Mouse (Mus musculus): ENCODE data around the gene Kri1. TPM values are rescaled to one million over a fixed set of nuclear protein-coding genes. Genes with fewer than 3 reads are reported as not detected.
"Not testable (repeated sequence)": the region's sequence is repeated elsewhere in the genome, so short reads cannot be mapped to it uniquely, and the experiment has no call there.

Gene Kri1
- polyA plus RNA-seq, 1 experiment = 29.3 TPM

DNA sequence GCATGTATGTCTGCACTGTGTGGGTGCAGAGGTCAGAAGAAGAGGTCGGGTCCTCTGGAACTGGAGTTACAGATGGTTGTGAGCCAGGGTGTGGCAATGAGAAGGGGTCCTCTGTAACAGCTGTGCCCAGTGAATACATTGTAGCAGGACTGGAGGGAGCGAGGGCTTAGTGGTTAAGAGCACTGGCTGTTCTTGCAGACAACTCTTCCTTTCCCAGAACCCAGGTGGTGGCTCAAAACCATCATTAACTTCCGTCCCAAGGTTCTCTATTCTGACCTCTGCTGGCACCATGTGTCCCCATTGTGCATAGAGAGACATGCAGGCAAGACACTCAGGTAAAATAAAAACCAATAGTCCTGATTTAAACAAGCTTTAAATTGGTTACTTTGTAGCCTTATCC, 39.8 kb upstream of the Kri1 start:
- H3ac ChIP-seq (ENCODE audit: control insufficient read depth, insufficient read length, low read depth) = no peak overlapping the region
- no peak for TF ChIP-seq FOSL1 (IDR thresholded peaks at IDR 0.05; ENCODE audit: insufficient read depth, low read length, poor library complexity, severe bottlenecking)
- no peak for TF ChIP-seq CEBPB (IDR thresholded peaks at IDR 0.05; ENCODE audit: low read depth)
- TF ChIP-seq USF1 (IDR thresholded peaks at IDR 0.05; ENCODE audit: low read depth) = no peak
- no peak for TF ChIP-seq CTCF (IDR thresholded peaks at IDR 0.05; ENCODE audit: control insufficient read depth, insufficient read depth, insufficient read length)
- TF ChIP-seq MYOD1 (IDR thresholded peaks at IDR 0.05; ENCODE audit: control insufficient read depth, insufficient read length, low read depth) = no peak
- H3K79me2 ChIP-seq (ENCODE audit: control insufficient read depth, insufficient read depth) = peaks cover 92% of the 10 kb centered on the region
- peaks cover 55% of the 10 kb centered on the region for H3K79me3 ChIP-seq (ENCODE audit: low read depth)
- no peak overlapping the region for H3K4me3 ChIP-seq (ENCODE audit: insufficient read depth, poor library complexity, severe bottlenecking)
- H3K36me3 ChIP-seq (ENCODE audit: control insufficient read depth, insufficient read depth) = no peaks in the 10 kb centered on the region
- H3K27me3 ChIP-seq (ENCODE audit: control insufficient read depth, insufficient read depth, insufficient read length) = no peaks in the 10 kb centered on the region

DNA sequence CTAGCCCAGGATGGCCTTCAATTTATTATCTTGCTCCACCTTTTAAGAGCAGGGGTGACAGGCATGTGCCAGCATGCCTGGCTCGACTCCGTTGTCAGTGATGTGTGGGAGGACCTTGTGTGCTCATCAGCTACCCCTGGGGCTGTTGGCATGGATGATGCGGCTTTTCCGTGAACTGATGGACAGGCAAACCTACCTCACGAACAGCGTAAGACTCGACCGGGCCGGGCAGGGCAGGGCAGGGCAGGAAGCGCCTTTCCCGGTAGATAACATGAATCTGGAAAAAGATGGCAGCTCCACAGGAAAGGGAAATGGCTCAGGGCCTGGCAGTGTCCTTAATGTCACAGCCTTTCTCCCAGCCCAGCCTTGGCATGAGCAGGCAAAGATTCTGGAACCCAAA, 36.5 kb upstream of the Kri1 start:
- Histone ChIP-seq H3K79me3 (ENCODE audit: low read depth) (peaks cover 58% of the 10 kb centered on the region), H3ac (ENCODE audit: control insufficient read depth, insufficient read length, low read depth) (no peak overlapping the region), H3K4me3 (ENCODE audit: insufficient read depth, poor library complexity, severe bottlenecking) (no peak overlapping the region), H3K36me3 (ENCODE audit: control insufficient read depth, insufficient read depth) (no peaks in the 10 kb centered on the region), H3K27me3 (ENCODE audit: control insufficient read depth, insufficient read depth, insufficient read length) (no peaks in the 10 kb centered on the region), H3K79me2 (ENCODE audit: control insufficient read depth, insufficient read depth) (peaks cover 85% of the 10 kb centered on the region)
- no peak for TF ChIP-seq FOSL1 (IDR thresholded peaks at IDR 0.05; ENCODE audit: insufficient read depth, low read length, poor library complexity, severe bottlenecking)

DNA sequence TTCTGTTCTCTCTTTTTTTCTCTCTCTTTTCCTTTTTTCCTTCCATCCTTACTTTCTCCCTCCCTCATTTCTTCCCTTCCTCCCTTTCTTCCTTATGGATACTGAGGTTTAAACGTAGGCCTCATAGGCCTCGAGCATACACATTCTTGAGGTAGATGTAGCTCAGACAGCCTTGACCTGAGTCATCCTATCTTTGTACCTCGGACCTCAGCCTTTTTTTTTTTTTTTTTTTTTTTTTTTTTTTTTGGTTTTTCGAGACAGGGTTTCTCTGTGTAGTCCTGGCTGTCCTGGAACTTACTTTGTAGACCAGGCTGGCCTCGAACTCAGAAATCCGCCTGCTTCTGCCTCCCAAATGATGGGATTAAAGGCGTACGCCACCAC, 35.1 kb upstream of the Kri1 start:
- not testable (repeated sequence) for H3K4me3 ChIP-seq (ENCODE audit: insufficient read depth, poor library complexity, severe bottlenecking); H3K27me3 ChIP-seq (ENCODE audit: control insufficient read depth, insufficient read depth, insufficient read length); H3ac ChIP-seq (ENCODE audit: control insufficient read depth, insufficient read length, low read depth); H3K36me3 ChIP-seq (ENCODE audit: control insufficient read depth, insufficient read depth)
- H3K79me2 ChIP-seq (ENCODE audit: control insufficient read depth, insufficient read depth) = peaks cover 72% of the 10 kb centered on the region
- H3K79me3 ChIP-seq (ENCODE audit: low read depth) = peaks cover 52% of the 10 kb centered on the region

DNA sequence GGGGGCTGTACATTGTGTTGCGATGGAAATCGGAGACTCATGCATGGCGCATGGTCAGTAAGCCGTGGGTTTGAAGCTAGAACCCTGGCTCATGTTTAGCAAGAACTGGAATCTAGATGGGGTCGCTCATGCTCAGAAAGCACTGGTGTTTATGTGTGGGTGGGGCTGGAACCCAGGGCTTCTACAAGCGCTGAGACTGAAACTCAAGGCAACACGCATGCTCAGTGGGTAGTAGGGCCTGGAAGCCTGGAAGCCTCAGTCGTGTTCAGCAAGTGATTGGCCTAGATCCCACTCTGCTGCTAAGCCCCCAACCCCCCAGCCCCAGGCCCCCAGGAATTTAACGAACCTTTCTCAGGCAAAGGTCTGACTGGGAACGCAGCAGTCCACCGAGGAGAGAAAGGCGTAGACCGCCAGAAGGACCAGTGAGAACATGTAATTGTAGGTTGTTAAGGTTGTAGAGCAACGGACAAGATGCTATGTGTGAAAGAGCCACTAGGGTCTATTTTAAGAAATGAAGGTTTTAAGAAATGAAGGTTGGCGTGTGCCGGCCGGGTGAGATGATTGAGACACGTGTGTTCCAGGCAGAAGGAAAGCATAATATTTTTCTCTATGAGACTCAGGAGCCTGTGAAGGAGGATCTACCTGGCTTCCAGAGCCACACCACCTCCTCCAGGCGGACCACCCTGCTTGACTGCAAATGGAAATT, 34.6 kb upstream of the Kri1 start:
- Histone ChIP-seq H3K79me2 (ENCODE audit: control insufficient read depth, insufficient read depth) (peaks cover 66% of the 10 kb centered on the region), H3K36me3 (ENCODE audit: control insufficient read depth, insufficient read depth) (no peaks in the 10 kb centered on the region), H3K79me3 (ENCODE audit: low read depth) (peaks cover 48% of the 10 kb centered on the region), H3K4me3 (ENCODE audit: insufficient read depth, poor library complexity, severe bottlenecking) (no peak overlapping the region), H3ac (ENCODE audit: control insufficient read depth, insufficient read length, low read depth) (no peak overlapping the region), H3K27me3 (ENCODE audit: control insufficient read depth, insufficient read depth, insufficient read length) (no peaks in the 10 kb centered on the region)
- TF ChIP-seq MYOG (IDR thresholded peaks at IDR 0.05; ENCODE audit: control insufficient read depth, extremely low read depth, insufficient read length) = no peak
- TF ChIP-seq CEBPB (IDR thresholded peaks at IDR 0.05; ENCODE audit: low read depth) = no peak
- no peak for TF ChIP-seq CTCF (IDR thresholded peaks at IDR 0.05; ENCODE audit: control insufficient read depth, insufficient read depth, insufficient read length)
- TF ChIP-seq USF1 (IDR thresholded peaks at IDR 0.05; ENCODE audit: low read depth) = no peak
- no peak for TF ChIP-seq MAX (IDR thresholded peaks at IDR 0.05)
- TF ChIP-seq FOSL1 (IDR thresholded peaks at IDR 0.05; ENCODE audit: insufficient read depth, low read length, poor library complexity, severe bottlenecking) = no peak
- TF ChIP-seq MYOD1 (IDR thresholded peaks at IDR 0.05; ENCODE audit: control insufficient read depth, insufficient read length, low read depth) = no peak

DNA sequence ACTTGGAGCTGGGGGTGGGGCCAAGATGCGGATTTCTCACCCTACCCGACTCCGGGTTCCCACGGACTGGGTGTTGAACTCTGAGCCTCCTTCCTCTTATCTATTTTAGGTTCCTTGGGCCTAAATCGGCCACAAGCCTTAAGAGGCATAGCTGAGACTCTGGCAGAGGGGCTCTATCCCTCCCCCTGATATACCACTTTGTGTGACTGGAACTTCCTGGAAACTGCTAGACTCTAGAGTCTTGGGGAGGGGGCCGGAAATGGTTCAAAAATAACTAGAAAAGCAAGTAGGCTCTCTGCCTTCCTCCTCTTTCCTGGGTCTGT, 33.7 kb upstream of the Kri1 start:
- Histone ChIP-seq H3ac (ENCODE audit: control insufficient read depth, insufficient read length, low read depth) (peak overlapping the region; percentile 70), H3K27me3 (ENCODE audit: control insufficient read depth, insufficient read depth, insufficient read length) (no peaks in the 10 kb centered on the region), H3K36me3 (ENCODE audit: control insufficient read depth, insufficient read depth) (no peaks in the 10 kb centered on the region), H3K79me3 (ENCODE audit: low read depth) (peaks cover 47% of the 10 kb centered on the region), H3K4me3 (ENCODE audit: insufficient read depth, poor library complexity, severe bottlenecking) (peak overlapping the region; percentile 55), H3K79me2 (ENCODE audit: control insufficient read depth, insufficient read depth) (peaks cover 57% of the 10 kb centered on the region)
- TF ChIP-seq CEBPB (IDR thresholded peaks at IDR 0.05; ENCODE audit: low read depth) (no peak), CTCF (IDR thresholded peaks at IDR 0.05; ENCODE audit: control insufficient read depth, insufficient read depth, insufficient read length) (no peak), FOSL1 (IDR thresholded peaks at IDR 0.05; ENCODE audit: insufficient read depth, low read length, poor library complexity, severe bottlenecking) (no peak), USF1 (IDR thresholded peaks at IDR 0.05; ENCODE audit: low read depth) (no peak), MAX (IDR thresholded peaks at IDR 0.05) (no peak), MYOG (IDR thresholded peaks at IDR 0.05; ENCODE audit: control insufficient read depth, extremely low read depth, insufficient read length) (no peak), MYOD1 (IDR thresholded peaks at IDR 0.05; ENCODE audit: control insufficient read depth, insufficient read length, low read depth) (no peak)

DNA sequence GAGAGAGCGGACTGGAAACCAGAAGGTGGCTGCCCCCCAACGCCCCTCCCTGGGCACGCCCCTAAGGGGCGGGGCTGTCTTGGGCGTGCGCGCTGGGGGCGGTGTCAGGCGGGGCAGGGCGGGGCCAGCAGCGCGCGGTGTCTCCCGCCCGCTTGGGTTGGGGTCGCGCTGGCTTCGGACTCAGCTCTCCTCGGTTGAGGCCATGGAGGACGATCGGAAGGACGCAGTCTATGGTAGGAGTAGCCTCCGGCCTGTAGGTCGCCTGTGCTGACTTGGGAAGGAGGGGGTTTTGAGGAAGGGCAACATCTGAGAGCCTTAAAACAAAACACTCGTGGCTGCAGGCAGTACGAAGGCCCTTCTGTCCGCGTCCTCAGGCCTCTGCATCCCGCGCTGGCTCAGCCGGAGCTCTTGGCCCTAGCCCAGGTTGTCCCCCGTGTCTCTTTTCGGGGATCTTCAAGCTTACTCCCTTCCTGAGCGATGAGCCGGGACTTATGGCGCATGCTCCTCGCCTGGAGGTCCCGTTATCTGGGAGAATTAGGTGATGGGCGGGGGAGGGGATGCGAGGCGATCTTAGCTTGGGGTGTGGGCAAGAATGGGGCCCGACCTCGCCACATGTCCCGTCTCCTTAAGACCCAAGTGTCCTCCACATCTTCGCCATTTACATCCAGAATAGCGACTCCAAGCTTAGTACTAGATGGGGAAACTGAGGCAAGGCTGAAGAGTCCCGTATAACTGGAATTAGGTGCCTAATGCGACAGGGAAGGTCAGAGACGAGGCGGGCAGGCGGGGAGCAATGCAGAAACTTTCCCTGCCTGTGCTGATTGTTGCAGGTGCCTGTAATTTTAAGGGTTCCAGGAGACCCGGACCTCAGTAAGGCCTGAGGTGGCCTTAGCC, 33.1 kb upstream of the Kri1 start, which contains the start of gene Slc44a2:
Slc44a2 (plus strand) TSS at position 80 of the 894 bp plus-strand sequence.
- peaks cover 43% of the 10 kb centered on the region for H3K79me3 ChIP-seq (ENCODE audit: low read depth)
- peak within 1 kb of the TSS; percentile 55 for H3K4me3 ChIP-seq (ENCODE audit: insufficient read depth, poor library complexity, severe bottlenecking)
- H3ac ChIP-seq (ENCODE audit: control insufficient read depth, insufficient read length, low read depth) = peak within 1 kb of the TSS; percentile 70
- TF ChIP-seq CEBPB (IDR thresholded peaks at IDR 0.05; ENCODE audit: low read depth) (no peak), MYOD1 (IDR thresholded peaks at IDR 0.05; ENCODE audit: control insufficient read depth, insufficient read length, low read depth) (no peak), MAX (IDR thresholded peaks at IDR 0.05) (no peak), CTCF (IDR thresholded peaks at IDR 0.05; ENCODE audit: control insufficient read depth, insufficient read depth, insufficient read length) (no peak), MYOG (IDR thresholded peaks at IDR 0.05; ENCODE audit: control insufficient read depth, extremely low read depth, insufficient read length) (no peak), USF1 (IDR thresholded peaks at IDR 0.05; ENCODE audit: low read depth) (no peak), FOSL1 (IDR thresholded peaks at IDR 0.05; ENCODE audit: insufficient read depth, low read length, poor library complexity, severe bottlenecking) (no peak)
- no peaks in the 10 kb centered on the region for H3K36me3 ChIP-seq (ENCODE audit: control insufficient read depth, insufficient read depth)
- no peaks in the 10 kb centered on the region for H3K27me3 ChIP-seq (ENCODE audit: control insufficient read depth, insufficient read depth, insufficient read length)
- H3K79me2 ChIP-seq (ENCODE audit: control insufficient read depth, insufficient read depth) = peaks cover 51% of the 10 kb centered on the region

Data from C2C12 (cell line).